Comparison of ENCODE assay signal across 8 mouse cellular contexts in the genomic region with DNA sequence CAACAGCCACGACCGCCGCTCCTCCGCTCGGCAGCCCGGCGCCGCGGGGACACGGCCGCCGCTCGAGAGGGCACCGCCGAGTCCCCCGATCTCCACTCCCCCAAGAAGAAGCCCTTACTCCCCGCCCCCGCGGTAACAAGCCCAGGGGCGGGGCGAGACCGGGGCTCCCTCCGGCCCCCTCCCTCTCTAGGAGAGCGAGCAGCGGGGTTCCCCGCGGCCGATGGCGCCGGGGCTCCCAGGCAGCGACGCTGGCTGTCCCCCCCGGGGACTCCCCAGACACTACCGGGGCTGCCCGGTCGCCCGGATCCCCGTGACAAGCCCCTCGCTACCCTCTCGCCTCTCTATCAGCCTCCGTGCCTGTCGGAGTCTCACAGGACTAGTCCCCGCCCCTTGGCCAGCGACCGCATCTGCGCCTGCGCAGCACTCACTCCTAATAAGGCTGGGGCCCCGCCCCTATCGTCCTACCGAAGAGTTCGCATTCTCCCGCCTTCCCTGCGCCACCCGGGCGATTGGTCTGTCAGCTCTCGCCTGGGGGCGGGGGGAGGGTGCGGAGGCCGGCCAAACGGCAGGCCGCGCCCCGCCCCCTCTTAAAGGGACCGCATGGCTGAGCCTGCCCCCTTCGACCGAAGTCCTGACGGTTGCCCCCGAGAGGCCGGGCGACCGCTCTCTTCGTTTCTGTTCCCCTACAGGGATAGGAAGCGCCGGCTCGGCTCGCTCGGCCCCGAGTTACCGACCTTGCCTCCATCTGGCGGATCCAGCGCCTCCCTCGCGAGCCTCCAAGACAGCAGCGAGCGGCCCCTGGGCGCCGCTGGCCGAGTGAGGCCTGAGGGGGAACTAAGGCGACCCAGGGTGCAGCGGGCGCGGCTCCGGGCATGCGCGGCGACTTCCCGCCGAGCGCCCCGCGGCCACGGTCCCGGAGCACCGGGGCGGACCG. TPM values are rescaled to one million over a fixed set of nuclear protein-coding genes. Genes with fewer than 3 reads are reported as not detected.
DNase-seq lines count a peak whose midpoint lies in the region; ATAC-seq and TF ChIP-seq lines count a peak whose summit lies in the region.

A gene (minus strand): TSS at position 780 of the 934 bp plus-strand sequence.

- WGBS in cerebellum, adult 2 months, result under 1% methylated on average over 104 of the region's 106 CpGs
- WGBS in forebrain, postnatal 0 days, result 1% methylated on average over 100 of the region's 106 CpGs
- 2% methylated on average over 96 of the region's 106 CpGs for WGBS in lung, embryonic 15.5 days

- no peak for TF ChIP-seq CTCF in MEL (IDR thresholded peaks at IDR 0.05 in 2 of 3, conservative IDR thresholded peaks at IDR 0.05 in 1 of 3; ENCODE audit: control insufficient read depth in 1 of 3, insufficient read depth in 1 of 3, low read depth in 2 of 3, low read length in 3 of 3, poor library complexity in 1 of 3, severe bottlenecking in 1 of 3)
- TF ChIP-seq CTCF in cerebellum, adult 2 months (IDR thresholded peaks at IDR 0.05; ENCODE audit: borderline replicate concordance, insufficient read depth, low read depth, low read length), result no peak
- TF ChIP-seq CTCF in forebrain, postnatal 0 days (IDR thresholded peaks at IDR 0.05; ENCODE audit: low read depth), result no peak

- H3K27me3 ChIP-seq in MEL (ENCODE audit: control insufficient read depth in 1 of 2, insufficient read depth in 2 of 2, low read length in 2 of 2), result no peaks in the 10 kb centered on the region
- H3K27me3 ChIP-seq in cerebellum, adult 2 months (ENCODE audit: control insufficient read depth, insufficient read depth, low read length), result no peaks in the 10 kb centered on the region
- H3K27me3 ChIP-seq in forebrain, postnatal 0 days (ENCODE audit: insufficient read depth, low read length), result no peaks in the 10 kb centered on the region
- no peaks in the 10 kb centered on the region for H3K27me3 ChIP-seq in lung, embryonic 15.5 days

- peaks cover 0 to 17% of the 10 kb centered on the region in 2 experiments; a peak in 3 of 4 replicates for H3K36me3 ChIP-seq in MEL (ENCODE audit: control insufficient read depth in 1 of 2, insufficient read depth in 2 of 2, low read length in 2 of 2)
- no peaks in the 10 kb centered on the region for H3K36me3 ChIP-seq in forebrain, postnatal 0 days (ENCODE audit: insufficient read depth)
- no peaks in the 10 kb centered on the region for H3K36me3 ChIP-seq in lung, embryonic 15.5 days

- H3K9ac ChIP-seq in MEL (ENCODE audit: control insufficient read depth, low read depth, low read length, poor library complexity, severe bottlenecking), result peak within 1 kb of the TSS; percentile 95
- H3K9ac ChIP-seq in forebrain, postnatal 0 days, result peak within 1 kb of the TSS; percentile 68
- peak within 1 kb of the TSS; percentile 95 for H3K9ac ChIP-seq in lung, embryonic 15.5 days

- H3K4me2 ChIP-seq in forebrain, postnatal 0 days (ENCODE audit: low read depth), result peak within 1 kb of the TSS; percentile 72
- peak within 1 kb of the TSS; percentile 72 for H3K4me2 ChIP-seq in lung, embryonic 15.5 days

- DNase-seq in MEL (ENCODE audit: low read depth, low spot score), result peak; percentile 100
- peak; percentile 100 for DNase-seq in cerebellum, adult 2 months
- peak; percentile 100 for DNase-seq in forebrain, postnatal 0 days
- DNase-seq in heart, postnatal 4 days, result peak; percentile 100
- peak; percentile 100 for DNase-seq in layer of hippocampus, adult 8-10 months (ENCODE audit: low spot score in 2 of 2)
- DNase-seq in ovary, adult 18-20 months (ENCODE audit: low spot score), result peak; percentile 100
- DNase-seq in thymus, postnatal 0 days (ENCODE audit: low spot score), result peak; percentile 100

- peak in 1 of 2 experiments; percentile 36; a peak in 1 of 4 replicates for TF ChIP-seq EP300 in MEL (IDR thresholded peaks at IDR 0.05; ENCODE audit: low read depth in 1 of 2, low read length in 2 of 2)

- H3K27ac ChIP-seq in MEL (ENCODE audit: control insufficient read depth, low read depth, low read length), result peak within 1 kb of the TSS; percentile 92
- peak within 1 kb of the TSS; percentile 79 for H3K27ac ChIP-seq in cerebellum, adult 2 months (ENCODE audit: insufficient read depth, low read length)
- peak within 1 kb of the TSS; percentile 94 for H3K27ac ChIP-seq in forebrain, postnatal 0 days (ENCODE audit: low read depth, low read length)
- peak within 1 kb of the TSS; percentile 99 for H3K27ac ChIP-seq in lung, embryonic 15.5 days

- H3K79me2 ChIP-seq in MEL (ENCODE audit: control insufficient read depth, insufficient read depth, low read length, poor library complexity), result peaks cover 50% of the 10 kb centered on the region

- peaks cover 4 to 6% of the 10 kb centered on the region in 2 experiments; a peak in 2 of 4 replicates for H3K4me1 ChIP-seq in MEL (ENCODE audit: control insufficient read depth in 1 of 2, insufficient read depth in 2 of 2, low read length in 2 of 2)
- no peaks in the 10 kb centered on the region for H3K4me1 ChIP-seq in cerebellum, adult 2 months (ENCODE audit: control insufficient read depth, insufficient read depth, low read length)
- no peaks in the 10 kb centered on the region for H3K4me1 ChIP-seq in forebrain, postnatal 0 days (ENCODE audit: insufficient read depth)
- H3K4me1 ChIP-seq in lung, embryonic 15.5 days, result peaks cover 13% of the 10 kb centered on the region

- peak within 1 kb of the TSS; percentile 89 to 99 for H3K4me3 ChIP-seq in MEL (ENCODE audit: control insufficient read depth in 1 of 2, insufficient read depth in 1 of 2, low read depth in 2 of 2, low read length in 2 of 2)
- peak within 1 kb of the TSS; percentile 98 for H3K4me3 ChIP-seq in cerebellum, adult 2 months (replicated peaks; ENCODE audit: insufficient read depth, low read depth, low read length)
- peak within 1 kb of the TSS; percentile 97 for H3K4me3 ChIP-seq in forebrain, postnatal 0 days (ENCODE audit: low read depth, low read length)
- H3K4me3 ChIP-seq in lung, embryonic 15.5 days, result peak within 1 kb of the TSS; percentile 98

- peak; percentile 93 for ATAC-seq in forebrain, postnatal 0 days
- peak; percentile 91 for ATAC-seq in lung, embryonic 15.5 days (ENCODE audit: borderline replicate concordance, extremely low read depth, low FRiP score, low TSS enrichment)

- no peak for TF ChIP-seq RAD21 in MEL (IDR thresholded peaks at IDR 0.05; ENCODE audit: low read depth, low read length)

- peak; percentile 86 to 91 for TF ChIP-seq POLR2A in MEL (IDR thresholded peaks at IDR 0.05; ENCODE audit: control insufficient read depth in 1 of 2, insufficient read depth in 1 of 2, low read depth in 1 of 2, low read length in 2 of 2, poor library complexity in 1 of 2)
- TF ChIP-seq POLR2A in cerebellum, adult 2 months (IDR thresholded peaks at IDR 0.05; ENCODE audit: borderline replicate concordance, insufficient read depth, low read length), result peak; percentile 66; the same call in 1 of the 2 replicates

- no peaks in the 10 kb centered on the region for H3K9me3 ChIP-seq in MEL (replicated peaks; ENCODE audit: insufficient read depth, low read length)
- no peaks in the 10 kb centered on the region for H3K9me3 ChIP-seq in forebrain, postnatal 0 days (ENCODE audit: low read length)
- H3K9me3 ChIP-seq in lung, embryonic 15.5 days, result no peaks in the 10 kb centered on the region

TF ChIP-seq in MEL, 35 proteins besides CTCF, POLR2A, EP300 and RAD21 (continues in another document):
- TF ChIP-seq ETS1 (IDR thresholded peaks at IDR 0.05; ENCODE audit: low read depth, low read length) (peak; percentile 29; the same call in 1 of the 2 replicates), MAZ (IDR thresholded peaks at IDR 0.05; ENCODE audit: low read depth, low read length) (peak; percentile 54), GABPA (IDR thresholded peaks at IDR 0.05; ENCODE audit: low read depth, low read length) (no peak), ZKSCAN1 (IDR thresholded peaks at IDR 0.05; ENCODE audit: low read depth, low read length) (no peak), MYB (IDR thresholded peaks at IDR 0.05; ENCODE audit: low read depth, low read length) (no peak), TCF12 (IDR thresholded peaks at IDR 0.05; ENCODE audit: low read depth, low read length) (peak; percentile 65; the same call in 1 of the 2 replicates), ZC3H11A (IDR thresholded peaks at IDR 0.05; ENCODE audit: low read depth, low read length) (no peak), MXI1 (IDR thresholded peaks at IDR 0.05; ENCODE audit: low read depth, low read length) (0 out of 2 replicates have a peak, but pooled peaks have one; percentile 11), UBTF (IDR thresholded peaks at IDR 0.05; ENCODE audit: borderline replicate concordance, insufficient read depth, low read depth, low read length) (peak; percentile 23; the same call in 1 of the 2 replicates), BHLHE40 (IDR thresholded peaks at IDR 0.05; ENCODE audit: borderline replicate concordance, low read depth, low read length) (no peak), POLR2AphosphoS5 (IDR thresholded peaks at IDR 0.05; ENCODE audit: borderline replicate concordance, low read depth, low read length) (no peak), MYC (IDR thresholded peaks at IDR 0.05; ENCODE audit: low read depth, low read length) (no peak), ELF1 (IDR thresholded peaks at IDR 0.05; ENCODE audit: low read depth, low read length) (peak; percentile 25; the same call in 1 of the 2 replicates), SMC3 (IDR thresholded peaks at IDR 0.05; ENCODE audit: low read depth, low read length) (no peak), NRF1 (IDR thresholded peaks at IDR 0.05; ENCODE audit: insufficient read depth, low read depth, low read length, poor library complexity, severe bottlenecking) (peak; percentile 87), USF2 (IDR thresholded peaks at IDR 0.05; ENCODE audit: borderline replicate concordance in 1 of 2, insufficient read depth in 1 of 2, low read depth in 1 of 2, low read length in 2 of 2) (no peak), MEF2A (IDR thresholded peaks at IDR 0.05; ENCODE audit: extremely low read depth, insufficient replicate concordance, low read depth, low read length, poor library complexity, severe bottlenecking) (no peak), ZMIZ1 (IDR thresholded peaks at IDR 0.05; ENCODE audit: low read depth, low read length) (peak; percentile 86), TAL1 (IDR thresholded peaks at IDR 0.05; ENCODE audit: low read length) (no peak)

RNA-seq across cellular contexts. Expression of the gene that starts here (rescaled TPM):
- 17.9 and 18.6 TPM in 2 replicates for total RNA-seq in MEL (2012; rRNA removed)
- 100 to 1,000 TPM in 1 of 2 experiments, 10 to 100 TPM in 1; 61.7 to 363 TPM for polyA plus RNA-seq in MEL (2012; ENCODE audit: insufficient read depth in 1 of 2, insufficient read length in 2 of 2, low read depth in 1 of 2, low replicate concordance in 2 of 2, missing spikeins in 1 of 2)
- 15.4 and 20.4 TPM in 2 replicates for polyA plus RNA-seq in cerebellum, adult 2 months (2012; rRNA removed)
- total RNA-seq in forebrain, postnatal 0 days (2014; rRNA removed), result 8.9 TPM in 2 replicates
- polyA plus RNA-seq in forebrain, postnatal 0 days (2015; fragmentation: Nextera tagmentation; extraction: Ambion mirVana), result 11.1 and 13.1 TPM in 2 replicates
- total RNA-seq in heart, postnatal 4 days (2021), result 10 to 100 TPM; 10.4 to 14.0 TPM
- total RNA-seq in layer of hippocampus, adult 8-10 months (2022), result 10 to 100 TPM; 31.9 to 36.6 (median 35.7) TPM
- polyA plus RNA-seq in lung, embryonic 15.5 days (2015; fragmentation: Nextera tagmentation; extraction: Ambion mirVana), result 13.6 and 13.7 TPM in 2 replicates
- 16.9 and 21.5 TPM in 2 replicates for polyA plus RNA-seq in thymus, postnatal 0 days (2015; fragmentation: Nextera tagmentation; extraction: Ambion mirVana)

Comparison
In these comparisons a context has a peak if more than half of its experiments do, and no peak if none do; other contexts are left out.
1. Peak in every context shown above with its lines: DNase-seq, ATAC-seq, H3K4me3 ChIP-seq and H3K27ac ChIP-seq.